Mouse (Mus musculus) forebrain, embryonic 12.5 days (tissue): ENCODE measurements around the gene Gm39566. TPM values are rescaled to one million over a fixed set of nuclear protein-coding genes. Genes with fewer than 3 reads are reported as not detected.

ENCODE experiments used
- ATAC-seq: fragments of 200-750 bp; cut with Nextera tagmentation; 2 replicates; pipeline ENCODE4 v1.8.0; 2017; ENCODE audit warnings: moderate TSS enrichment; ENCODE audit not compliant: low FRiP score
- H3K27ac ChIP-seq: fragments of 300-500 bp; sonication (generic); 2 replicates; pipeline ENCODE4 v1.5.1; 2016; ENCODE audit warnings: mild to moderate bottlenecking
- H3K27me3 ChIP-seq: fragments of 300-500 bp; sonication (generic); 2 replicates; pipeline ENCODE4 v1.6.1; 2016; ENCODE audit warnings: mild to moderate bottlenecking
- H3K36me3 ChIP-seq: fragments of 300-500 bp; sonication (generic); replicated peaks from 2 replicates; pipeline ENCODE4 v1.6.1; 2016; ENCODE audit warnings: mild to moderate bottlenecking
- H3K4me1 ChIP-seq: fragments of 300-500 bp; sonication (generic); 2 replicates; pipeline ENCODE4 v1.6.1; 2016
- H3K4me2 ChIP-seq: fragments of 300-500 bp; sonication (generic); 2 replicates; pipeline ENCODE4 v1.6.1; 2016; ENCODE audit warnings: mild to moderate bottlenecking, moderate library complexity
- H3K4me3 ChIP-seq: fragments of 300-500 bp; sonication (generic); replicated peaks from 2 replicates; pipeline ENCODE4 v1.5.1; 2016; ENCODE audit warnings: mild to moderate bottlenecking
- H3K9ac ChIP-seq: fragments of 300-500 bp; sonication (generic); 2 replicates; pipeline ENCODE4 v1.6.1; 2016; ENCODE audit warnings: mild to moderate bottlenecking
- H3K9me3 ChIP-seq: fragments of 300-500 bp; sonication (generic); 2 replicates; pipeline ENCODE4 v1.6.1; 2016
- WGBS: fragments of 180-500 bp; shearing (Covaris S2); methylation state at CpG from one replicate; pipeline ENCODE4 v1.1.7; 2016; 5-methylcytosine and 5-hydroxymethylcytosine counted together
- polyA plus RNA-seq: library from polyadenylated mRNA; unstranded; fragments of >200 nt; fragmentation: Nextera tagmentation; extraction: Ambion mirVana; gene quantifications from 2 replicates; pipeline ENCODE4 v1.2.1, GENCODE M21; 2016

Gm39566 gene
- polyA plus RNA-seq, 1 experiment from 2014 or later = not detected

DNA sequence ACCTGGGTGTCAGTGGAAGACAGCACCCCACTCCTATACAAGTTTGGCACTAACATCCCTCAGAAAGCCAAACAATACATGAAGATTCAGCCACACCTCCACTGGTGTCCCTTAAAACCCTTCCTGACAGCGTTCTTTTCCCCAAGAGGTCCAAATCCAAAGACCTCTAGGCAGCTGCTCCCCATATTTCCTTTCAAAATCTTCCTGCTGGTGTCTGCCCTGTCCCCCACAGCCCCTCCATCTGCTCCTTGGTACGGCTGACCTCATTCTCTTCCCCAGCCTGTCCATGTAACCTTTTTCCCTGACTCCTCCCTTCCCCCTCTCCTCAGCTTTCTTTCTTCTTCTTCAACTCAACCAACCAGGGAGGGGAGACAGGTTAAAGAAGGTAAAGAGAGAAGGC lies 8.4 kb upstream of the Gm39566 start:
- Histone ChIP-seq H3K4me1 (no peaks in the 10 kb centered on the region; the same call in 1 of the 2 replicates), H3K4me2 (no peak overlapping the region), H3K27ac (no peak overlapping the region), H3K4me3 (no peak overlapping the region), H3K9me3 (no peaks in the 10 kb centered on the region), H3K9ac (no peak overlapping the region), H3K27me3 (no peaks in the 10 kb centered on the region), H3K36me3 (peaks cover 45% of the 10 kb centered on the region)
- no peak for ATAC-seq
- 87% methylated on average over 2 of the region's 2 CpGs for whole genome bisulfite sequencing

DNA sequence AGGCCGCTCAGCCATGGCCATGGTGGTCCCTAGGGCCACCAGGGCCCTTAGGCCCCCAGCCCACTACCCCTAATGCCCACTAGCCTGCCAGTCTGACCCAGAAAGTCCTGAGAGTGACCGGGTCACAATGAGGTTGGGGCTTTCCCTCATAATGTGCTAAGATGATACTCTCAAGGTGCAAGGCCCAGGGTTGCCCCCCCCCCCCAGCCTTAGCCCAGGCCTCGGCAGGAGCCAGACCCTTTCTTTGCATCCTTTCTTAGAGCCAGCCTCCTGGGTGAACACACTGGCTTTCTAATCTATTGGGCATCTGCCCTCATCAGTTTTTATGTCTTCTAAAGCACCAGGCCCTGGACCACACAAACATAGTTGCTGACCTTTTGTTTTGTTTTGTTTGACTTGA lies 7.0 kb upstream of the Gm39566 start, which contains the start of gene Spem1:
Gene Spem1 (minus strand): TSS at position 101 of the 400 bp plus-strand sequence.
- no peak within 1 kb of the TSS for H3K9ac ChIP-seq
- H3K4me1 ChIP-seq = no peaks in the 10 kb centered on the region
- H3K27me3 ChIP-seq = no peaks in the 10 kb centered on the region
- H3K27ac ChIP-seq = no peak within 1 kb of the TSS
- no peak within 1 kb of the TSS for H3K4me3 ChIP-seq
- 88% methylated on average over 3 of the region's 3 CpGs for WGBS
- peaks cover 31% of the 10 kb centered on the region for H3K36me3 ChIP-seq
- H3K4me2 ChIP-seq = no peak within 1 kb of the TSS
- 0 out of 2 replicates have a peak, but pooled peaks cover 3% of the 10 kb centered on the region for H3K9me3 ChIP-seq
- no peak for ATAC-seq

DNA sequence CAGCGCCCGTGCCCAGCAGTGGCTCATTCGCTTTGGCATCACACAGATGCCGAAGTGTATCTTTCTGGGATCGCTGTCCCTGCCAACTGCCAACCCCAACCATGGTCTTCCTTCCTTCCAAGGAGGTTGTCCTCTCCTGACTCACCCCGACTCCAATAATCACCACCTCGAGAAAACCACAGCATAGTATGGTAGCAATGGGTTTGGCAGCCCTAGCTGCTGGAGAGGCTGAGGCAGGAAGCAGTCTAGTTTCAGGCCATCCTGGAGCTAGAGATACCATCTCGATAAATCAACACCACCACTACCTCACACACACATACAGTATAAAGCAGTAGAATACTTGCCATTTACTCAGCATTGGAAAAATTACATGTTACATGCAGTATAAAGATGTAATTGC lies 3.8 kb upstream of the Gm39566 start:
- H3K9ac ChIP-seq = no peak overlapping the region
- H3K27me3 ChIP-seq = no peaks in the 10 kb centered on the region
- WGBS = 93% methylated on average over 8 of the region's 8 CpGs
- no peak overlapping the region for H3K4me3 ChIP-seq
- no peaks in the 10 kb centered on the region for H3K4me1 ChIP-seq
- H3K36me3 ChIP-seq = no peaks in the 10 kb centered on the region; the same call in 1 of the 2 replicates
- H3K27ac ChIP-seq = no peak overlapping the region
- no peak overlapping the region for H3K4me2 ChIP-seq
- 0 out of 2 replicates have a peak, but pooled peaks cover 5% of the 10 kb centered on the region for H3K9me3 ChIP-seq
- no peak for ATAC-seq

DNA sequence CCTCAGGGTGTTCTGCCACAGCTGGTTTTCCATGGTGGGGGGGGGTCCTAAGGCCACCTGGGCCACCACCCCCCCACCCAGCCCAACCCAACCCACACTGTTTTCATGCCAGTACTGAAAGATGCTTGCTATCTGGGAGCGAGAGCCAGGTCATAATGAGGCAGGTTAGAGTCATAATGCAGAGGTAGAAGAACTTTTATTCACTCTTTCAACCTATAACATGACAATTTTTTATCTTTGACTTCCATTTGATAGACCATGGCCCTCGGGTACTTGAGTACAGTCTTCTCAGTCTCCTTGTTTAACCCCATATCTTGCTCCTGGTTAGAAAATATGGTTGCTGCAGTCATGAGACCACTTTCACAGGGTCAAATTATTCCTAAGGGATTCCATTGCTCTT lies 3.3 kb upstream of the Gm39566 start, which contains the start of gene Spem2:
Gene Spem2 (minus strand): TSS at position 101 of the 400 bp plus-strand sequence.
- WGBS = 87% methylated on average over 2 of the region's 2 CpGs
- H3K27me3 ChIP-seq = no peaks in the 10 kb centered on the region
- H3K4me3 ChIP-seq = no peak within 1 kb of the TSS
- H3K4me1 ChIP-seq = no peaks in the 10 kb centered on the region
- no peak within 1 kb of the TSS for H3K4me2 ChIP-seq
- no peaks in the 10 kb centered on the region for H3K36me3 ChIP-seq
- no peak within 1 kb of the TSS for H3K9ac ChIP-seq
- no peak within 1 kb of the TSS for H3K27ac ChIP-seq
- no peak for ATAC-seq
- H3K9me3 ChIP-seq = 0 out of 2 replicates have a peak, but pooled peaks cover 5% of the 10 kb centered on the region

- H3K4me3 ChIP-seq = no peak overlapping the region
- no peaks in the 10 kb centered on the region for H3K36me3 ChIP-seq
- WGBS = 90% methylated on average over 12 of the region's 12 CpGs
- no peaks in the 10 kb centered on the region for H3K27me3 ChIP-seq
- no peak overlapping the region for H3K9ac ChIP-seq
- 0 out of 2 replicates have a peak, but pooled peaks cover 5% of the 10 kb centered on the region for H3K9me3 ChIP-seq
- H3K4me2 ChIP-seq = no peak overlapping the region
- no peak for ATAC-seq
- no peaks in the 10 kb centered on the region for H3K4me1 ChIP-seq
- no peak overlapping the region for H3K27ac ChIP-seq
These were observed 1.4 kb upstream of the Gm39566 start for GRCm38 (mm10) chr11:69816520-69816919.

GRCm38 (mm10) chr11:69810280-69810679 lies 4.8 kb downstream of the Gm39566 start:
- ATAC-seq = no peak
- Histone ChIP-seq H3K27me3 (peaks cover 27% of the 10 kb centered on the region), H3K4me3 (no peak overlapping the region), H3K36me3 (no peaks in the 10 kb centered on the region), H3K9ac (no peak overlapping the region), H3K27ac (no peak overlapping the region), H3K4me1 (0 out of 2 replicates have a peak, but pooled peaks cover 4% of the 10 kb centered on the region), H3K9me3 (no peaks in the 10 kb centered on the region), H3K4me2 (no peak overlapping the region)

GRCm38 (mm10) chr11:69807641-69808040 lies 7.5 kb downstream of the Gm39566 start:
- Histone ChIP-seq H3K36me3 (no peaks in the 10 kb centered on the region), H3K27me3 (peaks cover 53% of the 10 kb centered on the region), H3K9me3 (no peaks in the 10 kb centered on the region), H3K4me1 (peaks cover 28% of the 10 kb centered on the region), H3K27ac (no peak overlapping the region), H3K4me3 (no peak overlapping the region), H3K4me2 (no peak overlapping the region), H3K9ac (no peak overlapping the region)
- no peak for ATAC-seq
- 91% methylated on average over 2 of the region's 2 CpGs for WGBS

DNA sequence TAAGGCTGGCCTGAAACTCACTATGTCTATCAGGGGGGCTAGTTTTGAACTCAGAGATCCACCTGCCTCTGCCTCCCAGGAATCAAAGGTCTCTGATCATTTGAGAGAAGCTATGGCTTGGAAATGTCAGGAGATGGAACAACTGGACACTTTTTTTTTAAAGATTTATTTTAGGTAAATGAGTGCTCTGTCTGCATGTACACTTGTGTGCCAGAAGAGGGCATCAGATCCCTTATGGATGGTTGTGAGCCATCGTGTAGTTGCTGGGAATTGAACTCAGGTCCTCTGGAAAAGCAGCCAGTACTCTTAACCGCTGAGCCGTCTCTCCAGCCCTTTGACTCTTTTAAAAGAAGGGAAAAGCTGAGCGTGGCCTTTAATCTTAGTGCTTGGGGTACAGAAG lies 8.7 kb downstream of the Gm39566 start:
- Histone ChIP-seq H3K9ac (no peak overlapping the region), H3K4me1 (peaks cover 40% of the 10 kb centered on the region), H3K36me3 (no peaks in the 10 kb centered on the region), H3K4me2 (no peak overlapping the region), H3K9me3 (no peaks in the 10 kb centered on the region), H3K27ac (no peak overlapping the region), H3K27me3 (peaks cover 66% of the 10 kb centered on the region), H3K4me3 (no peak overlapping the region)
- ATAC-seq = no peak
- WGBS = 77% methylated on average over 4 of the region's 4 CpGs

GRCm38 (mm10) chr11:69804972-69805909 lies 9.9 kb downstream of the Gm39566 start, which contains the start of gene Tmem102:
Gene Tmem102, minus strand, starts transcription at chr11:69805624.
- Histone ChIP-seq H3K4me2 (peak within 1 kb of the TSS; percentile 84), H3K9me3 (no peaks in the 10 kb centered on the region), H3K27me3 (peaks cover 68% of the 10 kb centered on the region), H3K9ac (no peak within 1 kb of the TSS), H3K4me1 (peaks cover 50% of the 10 kb centered on the region), H3K27ac (no peak within 1 kb of the TSS), H3K36me3 (no peaks in the 10 kb centered on the region), H3K4me3 (0 out of 2 replicates have a peak within 1 kb of the TSS, but pooled peaks have one; percentile 58)
- ATAC-seq = no peak
- WGBS = 4% methylated on average over 29 of the region's 29 CpGs

DNA sequence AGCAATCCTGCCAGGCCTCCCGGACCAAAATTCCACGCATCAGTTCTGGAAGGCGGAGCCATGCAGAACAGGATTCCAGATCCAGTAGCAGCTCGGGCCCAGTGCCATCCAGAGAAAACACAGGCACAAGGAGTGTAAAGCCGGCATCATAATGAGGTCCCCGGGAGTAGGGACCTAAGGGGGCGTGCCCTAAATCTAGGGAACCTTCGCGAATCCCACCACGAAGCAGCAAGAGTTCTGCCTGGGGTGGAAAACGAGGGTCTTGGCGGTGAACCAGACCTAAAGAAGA lies 10.5 kb downstream of the Gm39566 start:
- Histone ChIP-seq H3K27ac (no peak overlapping the region), H3K4me3 (0 out of 2 replicates have a peak overlapping the region, but pooled peaks have one; percentile 58), H3K36me3 (no peaks in the 10 kb centered on the region), H3K4me1 (peaks cover 57% of the 10 kb centered on the region), H3K9ac (no peak overlapping the region), H3K27me3 (peaks cover 68% of the 10 kb centered on the region), H3K4me2 (peak overlapping the region; percentile 84), H3K9me3 (no peaks in the 10 kb centered on the region)
- no peak for ATAC-seq
- 4% methylated on average over 12 of the region's 12 CpGs for WGBS

GRCm38 (mm10) chr11:69803786-69804651 lies 11.1 kb downstream of the Gm39566 start:
- H3K4me2 ChIP-seq = peak overlapping the region; percentile 84
- peaks cover 62% of the 10 kb centered on the region for H3K4me1 ChIP-seq
- no peaks in the 10 kb centered on the region for H3K9me3 ChIP-seq
- no peaks in the 10 kb centered on the region for H3K36me3 ChIP-seq
- 1% methylated on average over 60 of the region's 60 CpGs for WGBS
- H3K9ac ChIP-seq = peak overlapping the region; percentile 46; the same call in 1 of the 2 replicates
- H3K27ac ChIP-seq = peak overlapping the region; percentile 8; the same call in 1 of the 2 replicates
- peaks cover 68% of the 10 kb centered on the region for H3K27me3 ChIP-seq
- peak overlapping the region; percentile 58 for H3K4me3 ChIP-seq
- peak; percentile 30; the same call in 1 of the 2 replicates for ATAC-seq

DNA sequence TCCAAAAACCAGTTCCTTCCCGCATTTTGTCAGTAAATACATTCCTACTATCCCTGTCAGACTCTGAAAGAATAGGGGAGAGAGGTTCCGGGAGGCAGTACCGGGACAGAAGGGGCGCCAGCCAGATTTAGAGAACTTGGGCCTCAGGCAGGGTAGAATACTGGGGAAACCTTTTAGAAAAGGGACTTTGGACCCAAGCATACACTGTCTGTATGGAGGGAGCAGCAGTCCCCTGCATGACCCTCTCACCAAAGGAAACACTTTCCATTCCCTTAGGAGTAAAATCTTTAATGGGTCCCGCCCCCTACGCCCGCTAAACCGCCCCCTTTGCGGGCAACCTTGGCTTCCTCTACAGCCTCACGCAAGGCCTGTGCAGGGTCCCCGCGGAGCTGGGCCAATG lies 11.8 kb downstream of the Gm39566 start:
- H3K9ac ChIP-seq = peak overlapping the region; percentile 46; the same call in 1 of the 2 replicates
- H3K36me3 ChIP-seq = no peaks in the 10 kb centered on the region
- peaks cover 69% of the 10 kb centered on the region for H3K27me3 ChIP-seq
- peak overlapping the region; percentile 58 for H3K4me3 ChIP-seq
- peaks cover 69% of the 10 kb centered on the region for H3K4me1 ChIP-seq
- peak overlapping the region; percentile 84 for H3K4me2 ChIP-seq
- ATAC-seq = peak; percentile 6; the same call in 1 of the 2 replicates
- H3K9me3 ChIP-seq = no peaks in the 10 kb centered on the region
- under 1% methylated on average over 12 of the region's 12 CpGs for WGBS
- H3K27ac ChIP-seq = no peak overlapping the region
